Mouse (Mus musculus): ENCODE measurements at regions not wholly inside any gene's neighbourhood (a gene's known extent, or its start where the extent isn't known, plus 50 kb on each side); places are given as distances from the start of the nearest gene placed in this dataset.
"Not testable (repeated sequence)": the region's sequence is repeated elsewhere in the genome, so short reads cannot be mapped to it uniquely, and the experiment has no call there.

- not testable (repeated sequence) for TF ChIP-seq CTCF (conservative IDR thresholded peaks at IDR 0.05; ENCODE audit: insufficient read depth, insufficient read length, low read depth, low read length); POLR2A (IDR thresholded peaks at IDR 0.05; ENCODE audit: low read depth, low read length)
Measured at GRCm38 (mm10) chr14:52913814-52914213, 418.3 kb upstream of the Olfr1507 start.

All from kidney, adult 2 months (tissue).